Mouse (Mus musculus): ENCODE measurements around the gene Spaca7.
"Not testable (repeated sequence)": the region's sequence is repeated elsewhere in the genome, so short reads cannot be mapped to it uniquely, and the experiment has no call there.

The Spaca7 gene

GRCm38 (mm10) chr8:12608810-12609209 is 36.0 kb downstream of the Spaca7 start:
- in situ Hi-C loops (cut with MboI, MseI): loop anchor here in 1 of 2 experiments (5.0 to 10.0 kb wide), 2 partner anchors 63 to 644 kb away; partner anchors contain the start of gene Tubgcp3

- in situ Hi-C loops (cut with MboI, MseI): loop anchor here in 1 of 2 experiments (5.0 to 10.0 kb wide), 2 partner anchors 62 to 645 kb away; partner anchors contain the start of gene Tubgcp3
These were observed 37.1 kb downstream of the Spaca7 start for GRCm38 (mm10) chr8:12609752-12610449.

- in situ Hi-C loops (cut with MboI, MseI): no loop called here
These were observed 40.4 kb downstream of the Spaca7 start for GRCm38 (mm10) chr8:12613201-12613600.

- in situ Hi-C loops (cut with MboI, MseI): not testable (repeated sequence)
These were observed 44.5 kb downstream of the Spaca7 start for GRCm38 (mm10) chr8:12617369-12617768.

- in situ Hi-C loops (cut with MboI, MseI): no loop called here
These were observed 48.9 kb downstream of the Spaca7 start for GRCm38 (mm10) chr8:12621550-12622222.

- in situ Hi-C loops (cut with MboI, MseI): no loop called here
These were observed 53.1 kb downstream of the Spaca7 start for GRCm38 (mm10) chr8:12625890-12626289.

GRCm38 (mm10) chr8:12629079-12629478 is 56.2 kb downstream of the Spaca7 start:
- in situ Hi-C loops (cut with MboI, MseI): no loop called here

- in situ Hi-C loops (cut with MboI, MseI): loop anchor here in 1 of 2 experiments (10.0 kb wide), 2 partner anchors 449 to 1739 kb away; no protein-coding TSS in a partner anchor
These were observed 62.5 kb downstream of the Spaca7 start for GRCm38 (mm10) chr8:12635366-12635765.

GRCm38 (mm10) chr8:12638446-12638845 is 65.6 kb downstream of the Spaca7 start:
- in situ Hi-C loops (cut with MboI, MseI): loop anchor here in 1 of 2 experiments (10.0 kb wide), 2 partner anchors 446 to 1736 kb away; no protein-coding TSS in a partner anchor

GRCm38 (mm10) chr8:12641527-12641926 is 68.7 kb downstream of the Spaca7 start:
- in situ Hi-C loops (cut with MboI, MseI): no loop called here

- in situ Hi-C loops (cut with MboI, MseI): no loop called here
These were observed 71.5 kb downstream of the Spaca7 start for GRCm38 (mm10) chr8:12644341-12644740.

GRCm38 (mm10) chr8:12644894-12645293 is 72.1 kb downstream of the Spaca7 start:
- in situ Hi-C loops (cut with MboI, MseI): no loop called here

- in situ Hi-C loops (cut with MboI, MseI): no loop called here
These were observed 73.7 kb downstream of the Spaca7 start for GRCm38 (mm10) chr8:12646536-12646935.

- in situ Hi-C loops (cut with MboI, MseI): no loop called here
These were observed 76.1 kb downstream of the Spaca7 start for GRCm38 (mm10) chr8:12648951-12649350.
